Mouse (Mus musculus): Measurements from ENCODE around the gene Cd69.

- TF ChIP-seq POLR2A (IDR thresholded peaks at IDR 0.05; ENCODE audit: borderline replicate concordance, control insufficient read depth, low read depth, low read length), result peak; percentile 71; the same call in 1 of the 2 replicates
- peak; percentile 92 for TF ChIP-seq CTCF (IDR thresholded peaks at IDR 0.05; ENCODE audit: control insufficient read depth, insufficient read depth, low read length)
Observed at GRCm38 (mm10) chr6:129237350-129238274, 37.6 kb downstream of the Cd69 start.
